Comparison of ENCODE assay signal across 8 mouse cellular contexts in the genomic region with DNA sequence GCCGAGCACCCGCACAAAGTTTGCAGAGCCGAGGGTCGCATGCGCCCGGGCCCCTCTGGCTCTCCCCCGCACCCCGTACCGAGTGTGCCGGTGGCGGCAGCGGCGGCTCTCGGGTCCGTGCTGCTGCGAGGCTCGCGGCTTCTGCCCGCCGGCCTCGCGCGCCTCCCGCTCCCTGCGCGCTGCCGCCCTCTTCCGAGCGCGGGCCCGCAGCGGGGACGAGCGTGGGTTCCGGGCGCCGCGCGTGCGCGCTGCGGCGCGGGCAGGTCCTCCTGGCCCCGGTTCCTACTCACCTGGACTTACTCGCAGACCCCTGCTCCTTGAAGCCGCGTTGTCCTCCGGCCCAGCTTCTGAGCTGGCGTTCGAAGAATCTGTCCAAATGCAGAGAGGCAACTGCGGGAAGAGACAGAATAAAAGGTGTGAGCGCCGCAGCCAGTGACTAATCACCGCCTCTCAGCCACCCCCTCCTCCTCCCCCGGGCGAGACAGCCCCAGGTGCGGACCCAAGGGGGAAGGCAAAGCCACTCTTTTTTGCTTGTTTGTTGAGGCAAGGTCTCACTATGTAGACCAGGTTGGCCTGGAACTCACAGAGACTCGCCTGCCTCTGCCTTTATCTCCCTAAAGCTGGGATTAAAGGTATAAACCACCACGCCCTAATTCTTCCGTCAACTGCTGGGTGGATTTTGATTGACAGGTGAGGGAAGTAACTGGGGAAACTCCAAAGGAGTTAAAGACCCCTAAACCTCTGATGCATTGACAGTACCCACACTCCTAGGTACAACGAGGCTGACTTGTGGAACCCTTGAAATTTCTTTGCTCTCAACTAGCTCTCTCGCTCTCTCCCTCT. TPM values are rescaled to one million over a fixed set of nuclear protein-coding genes. Genes with fewer than 3 reads are reported as not detected.
DNase-seq lines count a peak whose midpoint lies in the region; ATAC-seq and TF ChIP-seq lines count a peak whose summit lies in the region.

No protein-coding gene starts in this region.

- H3K9ac ChIP-seq in forebrain, embryonic 16.5 days (replicated peaks; ENCODE audit: low read depth, low read length): peak overlapping the region; percentile 70
- H3K9ac ChIP-seq in hindbrain, embryonic 15.5 days: peak overlapping the region; percentile 56
- H3K9ac ChIP-seq in limb, embryonic 13.5 days: peak overlapping the region; percentile 78
- H3K9ac ChIP-seq in midbrain, embryonic 14.5 days (replicated peaks; ENCODE audit: low read length): peak overlapping the region; percentile 62
- H3K9ac ChIP-seq in stomach, embryonic 16.5 days (ENCODE audit: low read length): peak overlapping the region; percentile 87

- peaks cover 22% of the 10 kb centered on the region for H3K4me1 ChIP-seq in forebrain, embryonic 16.5 days (replicated peaks; ENCODE audit: control insufficient read depth, insufficient read depth, low read length)
- H3K4me1 ChIP-seq in hindbrain, embryonic 15.5 days (replicated peaks): peaks cover 29% of the 10 kb centered on the region
- H3K4me1 ChIP-seq in limb, embryonic 13.5 days: peaks cover 30% of the 10 kb centered on the region
- peaks cover 9% of the 10 kb centered on the region; the same call in 1 of the 2 replicates for H3K4me1 ChIP-seq in midbrain, embryonic 14.5 days (ENCODE audit: control insufficient read depth, insufficient read depth, low read length)
- H3K4me1 ChIP-seq in stomach, embryonic 16.5 days (ENCODE audit: control insufficient read depth, insufficient read depth, low read length): peaks cover 21% of the 10 kb centered on the region

- peak in 1 of 2 experiments; percentile 57 for DNase-seq in layer of hippocampus, adult 2 months (ENCODE audit: low spot score in 2 of 2)
- no peak for DNase-seq in layer of hippocampus, postnatal 14 days (ENCODE audit: low spot score in 2 of 2)
- DNase-seq in midbrain, embryonic 14.5 days: peak; percentile 87

- no peak for TF ChIP-seq CTCF in layer of hippocampus, adult 2 months (conservative IDR thresholded peaks at IDR 0.05)

- peak overlapping the region; percentile 86 for H3K4me3 ChIP-seq in layer of hippocampus, adult 2 months
- H3K4me3 ChIP-seq in forebrain, embryonic 16.5 days (replicated peaks; ENCODE audit: low read length): peak overlapping the region; percentile 70
- H3K4me3 ChIP-seq in hindbrain, embryonic 15.5 days: peak overlapping the region; percentile 67
- H3K4me3 ChIP-seq in limb, embryonic 13.5 days: peak overlapping the region; percentile 68
- H3K4me3 ChIP-seq in midbrain, embryonic 14.5 days (replicated peaks; ENCODE audit: low read depth, low read length): peak overlapping the region; percentile 64
- H3K4me3 ChIP-seq in stomach, embryonic 16.5 days (replicated peaks; ENCODE audit: low read length): peak overlapping the region; percentile 60

- no peaks in the 10 kb centered on the region for H3K36me3 ChIP-seq in forebrain, embryonic 16.5 days (ENCODE audit: control insufficient read depth, insufficient read depth)
- no peaks in the 10 kb centered on the region for H3K36me3 ChIP-seq in hindbrain, embryonic 15.5 days
- H3K36me3 ChIP-seq in limb, embryonic 13.5 days: no peaks in the 10 kb centered on the region
- no peaks in the 10 kb centered on the region for H3K36me3 ChIP-seq in midbrain, embryonic 14.5 days (ENCODE audit: control insufficient read depth, insufficient read depth, low read length)
- H3K36me3 ChIP-seq in stomach, embryonic 16.5 days (ENCODE audit: control insufficient read depth, insufficient read depth, low read length): no peaks in the 10 kb centered on the region

- peak overlapping the region; percentile 93 for H3K27ac ChIP-seq in layer of hippocampus, adult 2 months
- H3K27ac ChIP-seq in forebrain, embryonic 16.5 days (ENCODE audit: low read length): no peak overlapping the region
- peak overlapping the region; percentile 35; the same call in 1 of the 2 replicates for H3K27ac ChIP-seq in hindbrain, embryonic 15.5 days (replicated peaks)
- peak overlapping the region; percentile 28; the same call in 1 of the 2 replicates for H3K27ac ChIP-seq in limb, embryonic 13.5 days
- H3K27ac ChIP-seq in midbrain, embryonic 14.5 days (replicated peaks; ENCODE audit: low read depth, low read length): no peak overlapping the region
- peak overlapping the region; percentile 14 for H3K27ac ChIP-seq in stomach, embryonic 16.5 days (ENCODE audit: low read length)

- peak overlapping the region; percentile 72 for H3K4me2 ChIP-seq in forebrain, embryonic 16.5 days (ENCODE audit: low read length)
- peak overlapping the region; percentile 98 for H3K4me2 ChIP-seq in hindbrain, embryonic 15.5 days
- peak overlapping the region; percentile 79 for H3K4me2 ChIP-seq in limb, embryonic 13.5 days (replicated peaks)
- H3K4me2 ChIP-seq in midbrain, embryonic 14.5 days (ENCODE audit: low read length): peak overlapping the region; percentile 94
- H3K4me2 ChIP-seq in stomach, embryonic 16.5 days (ENCODE audit: low read depth, low read length): peak overlapping the region; percentile 70

- peak; percentile 61; the same call in 1 of the 2 replicates for ATAC-seq in cerebellum, adult (ENCODE audit: insufficient number of reproducible peaks, low FRiP score, low TSS enrichment)
- ATAC-seq in forebrain, embryonic 16.5 days: peak; percentile 78
- ATAC-seq in hindbrain, embryonic 15.5 days (ENCODE audit: low FRiP score, low read depth): peak; percentile 82
- ATAC-seq in limb, embryonic 13.5 days (ENCODE audit: low FRiP score, low read depth): peak; percentile 75
- ATAC-seq in midbrain, embryonic 14.5 days (ENCODE audit: low FRiP score, low TSS enrichment): peak; percentile 57; the same call in 1 of the 2 replicates
- peak; percentile 72; the same call in 1 of the 2 replicates for ATAC-seq in stomach, embryonic 16.5 days (ENCODE audit: insufficient read depth, low FRiP score)

- 0 out of 2 replicates have a peak, but pooled peaks cover 8% of the 10 kb centered on the region for H3K27me3 ChIP-seq in forebrain, embryonic 16.5 days (replicated peaks; ENCODE audit: control insufficient read depth, insufficient read depth, low read length)
- H3K27me3 ChIP-seq in hindbrain, embryonic 15.5 days: peaks cover 30% of the 10 kb centered on the region
- peaks cover 41% of the 10 kb centered on the region for H3K27me3 ChIP-seq in limb, embryonic 13.5 days
- peaks cover 36% of the 10 kb centered on the region for H3K27me3 ChIP-seq in midbrain, embryonic 14.5 days (ENCODE audit: control insufficient read depth, insufficient read depth, low read length)
- peaks cover 4% of the 10 kb centered on the region; the same call in 1 of the 2 replicates for H3K27me3 ChIP-seq in stomach, embryonic 16.5 days (ENCODE audit: control insufficient read depth, insufficient read depth, low read length)

- H3K9me3 ChIP-seq in forebrain, embryonic 16.5 days (ENCODE audit: control insufficient read depth, low read length): no peaks in the 10 kb centered on the region
- H3K9me3 ChIP-seq in hindbrain, embryonic 15.5 days: no peaks in the 10 kb centered on the region
- no peaks in the 10 kb centered on the region for H3K9me3 ChIP-seq in limb, embryonic 13.5 days
- H3K9me3 ChIP-seq in midbrain, embryonic 14.5 days (ENCODE audit: control insufficient read depth, low read length): no peaks in the 10 kb centered on the region
- H3K9me3 ChIP-seq in stomach, embryonic 16.5 days (replicated peaks; ENCODE audit: control insufficient read depth, low read length): no peaks in the 10 kb centered on the region

- WGBS in forebrain, embryonic 16.5 days: 3% methylated on average over 61 of the region's 63 CpGs
- WGBS in hindbrain, embryonic 15.5 days: 3% methylated on average over 62 of the region's 63 CpGs
- 2% methylated on average over 63 of the region's 63 CpGs for WGBS in limb, embryonic 13.5 days
- WGBS in midbrain, embryonic 14.5 days: 3% methylated on average over 61 of the region's 63 CpGs
- WGBS in stomach, embryonic 16.5 days: 3% methylated on average over 49 of the region's 63 CpGs

RNA-seq across cellular contexts. Expression of a gene that starts 0.6 kb away (rescaled TPM):
- total RNA-seq in layer of hippocampus, adult 2 months (2021): 10 to 100 TPM; 30.9 to 36.3 TPM
- total RNA-seq in layer of hippocampus, postnatal 14 days (2021): 10 to 100 TPM; 22.5 to 22.9 TPM
- 28.0 and 30.0 TPM in 2 replicates for polyA plus RNA-seq in forebrain, embryonic 16.5 days (2015; fragmentation: Nextera tagmentation; extraction: Ambion mirVana)
- polyA plus RNA-seq in hindbrain, embryonic 15.5 days (2015; fragmentation: Nextera tagmentation; extraction: Ambion mirVana): 10.1 and 12.0 TPM in 2 replicates
- polyA plus RNA-seq in limb, embryonic 13.5 days (2015; fragmentation: Nextera tagmentation; extraction: Ambion mirVana): 16.0 and 16.8 TPM in 2 replicates
- polyA plus RNA-seq in midbrain, embryonic 14.5 days (2014; fragmentation: Nextera tagmentation; extraction: Ambion mirVana): 8.4 and 9.0 TPM in 2 replicates
- polyA plus RNA-seq in stomach, embryonic 16.5 days (2015; fragmentation: Nextera tagmentation; extraction: Ambion mirVana): 19.4 and 24.0 TPM in 2 replicates

Comparison
In these comparisons a context has a peak if more than half of its experiments do, and no peak if none do; other contexts are left out.
1. H3K27ac ChIP-seq: peak in layer of hippocampus, adult 2 months (single experiment), hindbrain, embryonic 15.5 days (single experiment), limb, embryonic 13.5 days (single experiment) and stomach, embryonic 16.5 days (single experiment); none in forebrain, embryonic 16.5 days (single experiment) and midbrain, embryonic 14.5 days (single experiment).
2. Peak in every context shown above with its lines, with median percentiles within 50 percentile points of each other: H3K4me3 ChIP-seq, ATAC-seq, H3K4me2 ChIP-seq and H3K9ac ChIP-seq.